Mouse (Mus musculus) embryonic facial prominence, embryonic 14.5 days (tissue): ENCODE results near the gene Gm20661. TPM values are rescaled to one million over a fixed set of nuclear protein-coding genes. Genes with fewer than 3 reads are reported as not detected.

Experiments
- ATAC-seq: fragments of 200-750 bp; cut with Nextera tagmentation; 2 replicates; pipeline ENCODE4 v1.8.0; 2017; ENCODE audit warnings: low read depth, moderate number of reproducible peaks, moderate TSS enrichment
- DNase-seq: peaks from one replicate; pipeline ENCODE4 v3.0.0-alpha.2; 2015; ENCODE audit warnings: low spot score
- H3K27ac ChIP-seq: fragments of 300-500 bp; sonication (generic); replicated peaks from 2 replicates; pipeline ENCODE4 v1.5.1; 2014; ENCODE audit warnings: low read depth, mild to moderate bottlenecking, low read length, moderate library complexity
- H3K27me3 ChIP-seq: fragments of 300-500 bp; sonication (generic); replicated peaks from 2 replicates; pipeline ENCODE4 v1.6.1; 2014; ENCODE audit warnings: low read length; ENCODE audit not compliant: control insufficient read depth, insufficient read depth
- H3K36me3 ChIP-seq: fragments of 300-500 bp; sonication (generic); 2 replicates; pipeline ENCODE4 v1.6.1; 2014; ENCODE audit warnings: low read length, mixed read lengths; ENCODE audit not compliant: control insufficient read depth, insufficient read depth
- H3K4me1 ChIP-seq: fragments of 300-500 bp; sonication (generic); 2 replicates; pipeline ENCODE4 v1.6.1; 2014; ENCODE audit warnings: antibody characterized with exemption, low read length; ENCODE audit not compliant: control insufficient read depth, insufficient read depth
- H3K4me2 ChIP-seq: fragments of 300-500 bp; sonication (generic); 2 replicates; pipeline ENCODE4 v1.6.1; 2014; ENCODE audit warnings: low read depth, mild to moderate bottlenecking, low read length, moderate library complexity, mixed read lengths
- H3K4me3 ChIP-seq: fragments of 300-500 bp; sonication (generic); 2 replicates; pipeline ENCODE4 v1.5.1; 2014; ENCODE audit warnings: low read depth, mild to moderate bottlenecking, low read length
- H3K9ac ChIP-seq: fragments of 300-500 bp; sonication (generic); 2 replicates; pipeline ENCODE4 v1.6.1; 2014; ENCODE audit warnings: low read depth, mild to moderate bottlenecking, low read length, moderate library complexity, mixed read lengths
- H3K9me3 ChIP-seq: fragments of 300-500 bp; sonication (generic); 2 replicates; pipeline ENCODE4 v1.6.1; 2016; ENCODE audit warnings: low read length; ENCODE audit not compliant: control insufficient read depth
- WGBS: fragments of 180-500 bp; shearing (Covaris S2); extraction: QIAGEN DNeasy Blood & Tissue Kit; methylation state at CpG from one replicate; pipeline ENCODE4 v1.1.7; 2014; 5-methylcytosine and 5-hydroxymethylcytosine counted together
- polyA plus RNA-seq: library from polyadenylated mRNA; unstranded; fragments of >200 nt; fragmentation: Nextera tagmentation; extraction: Ambion mirVana; gene quantifications from 2 replicates; pipeline ENCODE4 v1.2.1, GENCODE M21; 2014

The Gm20661 gene
- polyA plus RNA-seq, result 5.9 and 6.9 TPM in 2 replicates

DNA sequence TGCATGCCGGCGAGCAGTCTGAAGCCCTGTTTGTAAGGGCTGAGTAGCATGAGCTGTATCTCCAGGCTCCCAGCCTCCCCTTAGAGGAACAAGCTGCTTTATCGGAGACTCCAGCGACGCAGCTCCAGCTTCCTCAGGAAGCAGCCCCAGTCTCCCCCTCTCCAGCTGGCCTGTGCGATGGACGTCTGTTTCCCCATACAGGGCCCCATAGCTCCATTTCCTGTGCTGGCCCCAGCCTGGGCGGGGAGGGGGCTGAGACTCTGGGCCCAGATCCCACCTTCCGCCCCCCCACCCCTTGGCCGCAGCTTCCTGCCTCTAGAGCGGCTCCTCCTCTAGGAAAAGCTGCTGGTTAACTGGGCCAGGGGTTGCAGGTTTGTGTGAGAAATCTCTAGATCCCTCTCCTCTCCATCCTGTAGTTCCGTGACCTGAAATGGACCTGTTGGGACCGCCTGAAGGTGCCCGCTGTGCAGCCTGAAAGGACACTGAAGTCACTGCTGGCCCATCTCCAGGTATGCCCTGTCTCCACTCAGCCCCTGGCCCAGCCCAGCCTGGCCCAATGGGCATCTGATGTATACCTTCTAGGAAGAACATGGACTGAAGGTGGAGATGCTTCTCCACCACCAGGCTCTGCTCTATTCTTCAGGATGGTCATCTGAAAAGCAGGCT is at the start of gene Gm20661:
Gene Gm20661, plus strand, starts transcription at position 378 of the 666 bp plus-strand sequence.
- Histone ChIP-seq H3K27ac (peak within 1 kb of the TSS; percentile 98), H3K4me2 (peak within 1 kb of the TSS; percentile 74), H3K4me3 (peak within 1 kb of the TSS; percentile 77), H3K4me1 (peaks cover 38% of the 10 kb centered on the region), H3K9me3 (no peaks in the 10 kb centered on the region), H3K9ac (peak within 1 kb of the TSS; percentile 83), H3K36me3 (peaks cover 9% of the 10 kb centered on the region; the same call in 1 of the 2 replicates), H3K27me3 (no peaks in the 10 kb centered on the region)
- peak; percentile 79 for ATAC-seq
- DNase-seq, result peak; percentile 96
- 14% methylated on average over 12 of the region's 14 CpGs for WGBS

DNA sequence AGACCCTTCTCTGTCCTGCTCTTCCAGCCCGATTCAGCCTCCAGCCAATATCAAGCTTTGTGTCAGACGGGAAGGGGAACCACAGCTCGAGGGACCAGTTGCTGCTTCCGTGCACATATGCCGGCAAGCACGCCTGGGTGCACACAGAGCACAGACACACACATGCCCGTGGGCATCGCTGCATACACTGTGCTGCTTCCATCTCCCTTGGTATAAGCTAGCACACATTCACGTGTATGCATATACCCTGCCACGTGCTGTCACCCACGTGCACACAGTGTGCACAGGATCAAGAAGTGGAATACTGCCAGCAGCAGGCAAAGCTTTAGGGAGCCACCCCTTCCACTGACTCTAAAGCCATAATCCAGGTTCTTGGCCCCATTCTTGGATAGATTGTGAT is 48.7 kb upstream of the Gm20661 start:
- Histone ChIP-seq H3K4me2 (no peak overlapping the region), H3K9me3 (no peaks in the 10 kb centered on the region), H3K4me3 (no peak overlapping the region), H3K27me3 (0 out of 2 replicates have a peak, but pooled peaks cover 16% of the 10 kb centered on the region), H3K27ac (no peak overlapping the region), H3K9ac (no peak overlapping the region), H3K36me3 (no peaks in the 10 kb centered on the region), H3K4me1 (peaks cover 8% of the 10 kb centered on the region; the same call in 1 of the 2 replicates)
- 92% methylated on average over 11 of the region's 11 CpGs for WGBS
- no peak for DNase-seq
- ATAC-seq, result no peak

DNA sequence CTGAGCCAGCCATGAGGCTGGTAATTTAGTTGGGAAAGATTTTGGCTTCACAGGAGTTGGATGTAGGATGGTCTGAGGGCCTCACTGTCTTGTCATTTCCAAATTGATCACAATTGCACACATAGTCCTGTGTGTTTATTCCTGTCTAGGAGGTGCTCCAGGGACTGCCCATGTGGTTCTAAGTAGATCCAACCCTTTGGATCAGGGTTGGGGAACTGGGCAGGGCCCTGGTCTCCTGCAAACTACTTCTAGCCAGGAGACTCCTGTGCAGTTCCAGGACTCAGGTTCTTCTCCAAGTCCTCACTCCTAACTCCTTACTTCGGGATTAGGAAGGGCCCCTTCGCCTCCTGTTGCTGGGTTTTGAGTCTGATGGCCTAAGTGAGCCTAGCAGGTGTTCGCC is 47.5 kb upstream of the Gm20661 start, which contains the start of gene Camkv:
Gene Camkv, plus strand, starts transcription at position 301 of the 400 bp plus-strand sequence.
- H3K9me3 ChIP-seq, result no peaks in the 10 kb centered on the region
- H3K36me3 ChIP-seq, result no peaks in the 10 kb centered on the region
- 15% methylated on average over 3 of the region's 3 CpGs for WGBS
- H3K4me3 ChIP-seq, result peak within 1 kb of the TSS; percentile 44
- H3K27me3 ChIP-seq, result 0 out of 2 replicates have a peak, but pooled peaks cover 16% of the 10 kb centered on the region
- H3K27ac ChIP-seq, result no peak within 1 kb of the TSS
- no peak for ATAC-seq
- H3K9ac ChIP-seq, result peak within 1 kb of the TSS; percentile 65
- H3K4me1 ChIP-seq, result peaks cover 8% of the 10 kb centered on the region; the same call in 1 of the 2 replicates
- no peak for DNase-seq
- peak within 1 kb of the TSS; percentile 74 for H3K4me2 ChIP-seq

DNA sequence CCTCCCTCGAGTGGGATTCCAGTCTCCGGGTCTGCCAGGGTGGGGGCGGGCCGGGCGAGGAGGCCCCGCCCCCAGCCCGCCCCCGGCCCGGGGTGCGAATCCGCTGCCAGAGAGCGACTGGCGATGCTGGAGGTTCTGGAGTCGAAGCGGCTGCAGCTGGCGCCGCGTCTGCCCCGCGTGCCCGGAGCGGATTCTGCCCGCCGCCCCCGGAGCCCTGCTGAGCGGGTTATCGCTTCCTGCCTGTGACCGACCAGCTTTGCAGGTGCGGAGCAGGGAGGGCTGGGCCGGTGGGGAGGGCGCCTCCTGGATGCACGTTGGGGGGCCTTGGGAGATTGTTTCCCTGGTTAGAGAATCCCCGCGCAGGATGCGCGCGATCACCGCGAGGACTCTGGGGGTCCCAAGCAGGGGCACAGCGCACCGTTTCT is 47.1 kb upstream of the Gm20661 start:
- 0 out of 2 replicates have a peak, but pooled peaks cover 16% of the 10 kb centered on the region for H3K27me3 ChIP-seq
- ATAC-seq, result peak; percentile 60
- WGBS, result 0% methylated on average over 15 of the region's 41 CpGs

DNA sequence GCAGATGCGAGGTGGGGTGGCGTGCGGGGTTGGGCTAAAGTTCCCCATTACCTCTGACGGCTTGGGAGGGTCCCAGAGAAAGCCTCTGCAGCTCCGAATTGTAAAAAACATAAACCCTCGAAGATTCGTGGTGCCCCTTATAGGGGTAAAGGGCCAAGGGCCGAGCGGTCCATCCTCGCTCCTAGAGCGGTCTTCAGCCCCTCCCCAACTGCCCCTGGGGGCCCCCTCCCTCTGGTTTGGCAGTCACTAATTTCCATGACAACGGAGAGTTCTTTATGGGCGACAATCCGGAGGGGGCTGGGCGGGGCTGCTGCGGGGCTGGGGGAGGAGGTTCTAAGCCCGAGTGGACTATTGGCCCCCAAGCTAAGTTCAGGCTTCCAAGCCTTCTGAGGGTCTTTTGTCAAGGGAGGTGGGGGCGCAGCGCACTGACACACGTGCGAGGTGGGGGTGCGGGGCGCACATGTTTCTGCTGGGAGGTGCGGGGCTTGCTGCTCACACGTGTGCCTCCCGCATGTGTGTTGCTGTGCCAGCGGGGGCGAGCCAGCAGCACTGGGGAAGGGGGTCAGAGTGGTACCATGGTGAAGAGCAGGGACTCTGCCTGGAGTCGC is 46.5 kb upstream of the Gm20661 start:
- H3K4me3 ChIP-seq, result peak overlapping the region; percentile 44
- DNase-seq (no peak), ATAC-seq (peak; percentile 48)
- peak overlapping the region; percentile 74 for H3K4me2 ChIP-seq
- H3K9me3 ChIP-seq, result no peaks in the 10 kb centered on the region
- H3K9ac ChIP-seq, result peak overlapping the region; percentile 65
- 0 out of 2 replicates have a peak, but pooled peaks cover 16% of the 10 kb centered on the region for H3K27me3 ChIP-seq
- peaks cover 8% of the 10 kb centered on the region; the same call in 1 of the 2 replicates for H3K4me1 ChIP-seq
- WGBS, result 1% methylated on average over 28 of the region's 29 CpGs
- H3K36me3 ChIP-seq, result no peaks in the 10 kb centered on the region
- no peak overlapping the region for H3K27ac ChIP-seq

More for the DNA sequence above, 47.1 kb upstream of the Gm20661 start:
- Histone ChIP-seq H3K4me3 (peak overlapping the region; percentile 44), H3K9me3 (no peaks in the 10 kb centered on the region), H3K27ac (no peak overlapping the region), H3K4me1 (peaks cover 8% of the 10 kb centered on the region; the same call in 1 of the 2 replicates), H3K4me2 (peak overlapping the region; percentile 74), H3K9ac (peak overlapping the region; percentile 65), H3K36me3 (no peaks in the 10 kb centered on the region)
- no peak for DNase-seq

DNA sequence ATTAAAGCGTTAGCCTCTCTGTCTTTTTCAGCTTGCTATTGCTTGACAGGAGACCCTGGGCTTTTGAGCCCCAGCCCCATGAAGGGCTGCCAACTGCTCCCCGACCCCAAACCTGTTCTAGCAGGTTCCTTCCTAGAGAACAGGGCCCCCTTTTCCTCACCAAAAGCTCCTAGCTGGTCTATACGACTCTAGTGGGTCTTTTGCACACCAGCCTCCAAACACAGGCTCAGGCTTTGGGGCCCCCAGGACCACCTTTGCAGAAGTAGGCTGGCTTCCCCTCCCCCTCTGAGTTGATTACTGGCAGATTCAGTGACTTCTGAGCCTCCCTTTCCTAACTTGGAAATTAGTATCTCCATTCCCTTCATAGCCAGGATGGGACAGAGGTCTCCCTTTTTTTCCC is 46.0 kb upstream of the Gm20661 start:
- H3K4me3 ChIP-seq, result peak overlapping the region; percentile 44
- 14% methylated on average over 3 of the region's 3 CpGs for WGBS
- H3K27me3 ChIP-seq, result 0 out of 2 replicates have a peak, but pooled peaks cover 16% of the 10 kb centered on the region
- no peak for DNase-seq
- no peak overlapping the region for H3K27ac ChIP-seq
- H3K4me2 ChIP-seq, result peak overlapping the region; percentile 74
- no peaks in the 10 kb centered on the region for H3K9me3 ChIP-seq
- ATAC-seq, result no peak
- H3K36me3 ChIP-seq, result no peaks in the 10 kb centered on the region
- peaks cover 8% of the 10 kb centered on the region; the same call in 1 of the 2 replicates for H3K4me1 ChIP-seq
- H3K9ac ChIP-seq, result peak overlapping the region; percentile 65; the same call in 1 of the 2 replicates

DNA sequence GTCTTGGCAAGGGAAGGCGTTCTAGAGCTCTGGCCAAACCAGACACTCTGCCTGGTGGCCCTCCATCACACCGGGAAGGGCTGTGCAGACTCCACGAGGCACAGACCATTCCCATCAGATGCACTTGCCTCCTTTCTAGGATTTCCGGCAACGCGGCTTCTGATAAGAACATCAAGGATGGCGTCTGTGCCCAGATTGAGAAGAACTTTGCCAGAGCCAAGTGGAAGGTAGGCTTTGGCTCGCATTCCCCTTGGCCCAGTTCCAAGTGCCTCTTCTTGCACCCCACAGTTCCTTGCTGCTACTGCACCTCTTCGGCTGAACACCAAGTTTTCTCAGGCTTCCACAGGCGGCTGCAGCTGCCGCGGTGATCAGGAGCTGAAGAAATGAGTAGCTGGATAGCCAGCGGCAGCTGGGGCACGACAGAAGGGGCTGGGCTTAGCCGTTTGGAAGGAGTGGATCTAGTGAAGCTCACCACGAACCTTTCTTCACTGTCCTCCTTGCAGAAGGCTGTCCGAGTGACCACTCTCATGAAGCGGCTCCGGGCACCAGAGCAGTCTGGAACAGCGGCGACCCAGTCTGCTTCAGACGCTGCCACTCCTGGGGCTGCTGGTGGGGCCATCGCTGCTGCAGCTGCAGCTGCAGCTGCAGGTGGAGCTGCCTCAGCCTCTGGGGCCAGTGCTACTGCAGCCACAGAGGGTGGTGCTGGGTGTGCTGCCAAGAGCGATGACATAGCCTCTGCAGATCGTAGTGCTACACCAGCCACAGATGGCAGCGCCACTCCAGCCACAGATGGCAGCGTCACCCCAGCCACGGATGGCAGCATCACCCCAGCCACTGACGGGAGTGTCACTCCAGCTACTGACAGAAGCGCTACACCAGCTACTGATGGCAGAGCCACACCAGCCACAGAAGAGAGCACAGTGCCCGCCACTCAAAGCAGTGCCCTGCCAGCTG is 35.3 kb upstream of the Gm20661 start:
- H3K36me3 ChIP-seq, result no peaks in the 10 kb centered on the region
- ATAC-seq (no peak), DNase-seq (peak; percentile 23)
- H3K9me3 ChIP-seq, result no peaks in the 10 kb centered on the region
- H3K27ac ChIP-seq, result no peak overlapping the region
- H3K27me3 ChIP-seq, result no peaks in the 10 kb centered on the region
- H3K4me2 ChIP-seq, result no peak overlapping the region
- H3K9ac ChIP-seq, result no peak overlapping the region
- WGBS, result 86% methylated on average over 30 of the region's 31 CpGs
- peaks cover 4% of the 10 kb centered on the region for H3K4me1 ChIP-seq
- no peak overlapping the region for H3K4me3 ChIP-seq
